Mouse (Mus musculus) heart, embryonic 12.5 days (tissue): ENCODE results near the gene Lyl1. TPM values are rescaled to one million over a fixed set of nuclear protein-coding genes. Genes with fewer than 3 reads are reported as not detected.

Experiments
- ATAC-seq: fragments of 200-750 bp; cut with Nextera tagmentation; 2 replicates; pipeline ENCODE4 v1.8.0; 2017; ENCODE audit warnings: moderate TSS enrichment, moderate library complexity; ENCODE audit not compliant: insufficient number of reproducible peaks, low FRiP score
- H3K27ac ChIP-seq: fragments of 300-500 bp; sonication (generic); 2 replicates; pipeline ENCODE4 v1.5.1; 2016; ENCODE audit warnings: mild to moderate bottlenecking, moderate library complexity; ENCODE audit not compliant: poor library complexity, severe bottlenecking
- H3K27me3 ChIP-seq: fragments of 300-500 bp; sonication (generic); replicated peaks from 2 replicates; pipeline ENCODE4 v1.6.1; 2016; ENCODE audit warnings: mild to moderate bottlenecking, moderate library complexity
- H3K36me3 ChIP-seq: fragments of 300-500 bp; sonication (generic); 2 replicates; pipeline ENCODE4 v1.6.1; 2016; ENCODE audit warnings: mild to moderate bottlenecking, moderate library complexity
- H3K4me1 ChIP-seq: fragments of 300-500 bp; sonication (generic); replicated peaks from 2 replicates; pipeline ENCODE4 v1.6.1; 2016; ENCODE audit warnings: mild to moderate bottlenecking
- H3K4me2 ChIP-seq: fragments of 300-500 bp; sonication (generic); 2 replicates; pipeline ENCODE4 v1.6.1; 2016; ENCODE audit warnings: mild to moderate bottlenecking, moderate library complexity
- H3K4me3 ChIP-seq: fragments of 300-500 bp; sonication (generic); 2 replicates; pipeline ENCODE4 v1.5.1; 2016; ENCODE audit warnings: mild to moderate bottlenecking
- H3K9ac ChIP-seq: fragments of 300-500 bp; sonication (generic); 2 replicates; pipeline ENCODE4 v1.6.1; 2016; ENCODE audit warnings: mild to moderate bottlenecking, moderate library complexity
- H3K9me3 ChIP-seq: fragments of 300-500 bp; sonication (generic); replicated peaks from 2 replicates; pipeline ENCODE4 v1.6.1; 2016; ENCODE audit warnings: mild to moderate bottlenecking, moderate library complexity
- WGBS: fragments of 180-500 bp; shearing (Covaris S2); methylation state at CpG from one replicate; pipeline ENCODE4 v1.1.7; 2016; 5-methylcytosine and 5-hydroxymethylcytosine counted together
- polyA plus RNA-seq: library from polyadenylated mRNA; unstranded; fragments of >200 nt; fragmentation: Nextera tagmentation; extraction: Ambion mirVana; gene quantifications from 2 replicates; pipeline ENCODE4 v1.2.1, GENCODE M21; 2016

Gene Lyl1
- polyA plus RNA-seq, 1 experiment from 2014 or later, result 19.7 TPM

- no peaks in the 10 kb centered on the region for H3K9me3 ChIP-seq
- H3K4me2 ChIP-seq, result peak overlapping the region; percentile 85
- peak overlapping the region; percentile 91 for H3K4me3 ChIP-seq
- H3K27ac ChIP-seq, result peak overlapping the region; percentile 98
- H3K27me3 ChIP-seq, result no peaks in the 10 kb centered on the region
- no peak for ATAC-seq
- H3K4me1 ChIP-seq, result peaks cover 47% of the 10 kb centered on the region
- H3K9ac ChIP-seq, result peak overlapping the region; percentile 97
- H3K36me3 ChIP-seq, result no peaks in the 10 kb centered on the region
- under 1% methylated on average over 20 of the region's 20 CpGs for WGBS
Measured at GRCm38 (mm10) chr8:84660819-84661457, 40.3 kb upstream of the Lyl1 start.

DNA sequence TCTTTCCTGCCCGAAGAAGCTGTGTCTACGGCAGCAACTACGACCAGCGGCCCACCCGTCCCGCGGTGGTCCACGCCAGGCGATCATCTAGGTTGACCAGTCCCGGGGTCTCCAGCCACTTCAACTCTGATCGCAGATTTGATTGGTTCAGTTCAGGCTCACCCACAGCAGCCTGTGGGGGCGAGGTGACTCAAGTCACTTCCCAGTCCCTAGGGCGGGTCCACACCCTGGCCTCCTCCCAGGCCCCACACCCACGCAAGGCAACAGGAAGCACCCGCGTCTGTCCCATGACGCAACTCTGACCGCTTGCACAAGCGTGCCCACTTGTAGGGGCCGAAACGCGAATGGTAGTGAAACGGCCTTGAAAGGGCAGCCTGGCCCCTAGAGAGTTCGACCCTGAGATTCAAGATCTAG lies 39.8 kb upstream of the Lyl1 start:
- H3K4me1 ChIP-seq, result peaks cover 45% of the 10 kb centered on the region
- ATAC-seq, result peak; percentile 61
- H3K4me3 ChIP-seq, result peak overlapping the region; percentile 91
- H3K36me3 ChIP-seq, result no peaks in the 10 kb centered on the region
- H3K27me3 ChIP-seq, result no peaks in the 10 kb centered on the region
- no peaks in the 10 kb centered on the region for H3K9me3 ChIP-seq
- WGBS, result under 1% methylated on average over 24 of the region's 24 CpGs
- peak overlapping the region; percentile 98 for H3K27ac ChIP-seq
- H3K9ac ChIP-seq, result peak overlapping the region; percentile 97
- peak overlapping the region; percentile 85 for H3K4me2 ChIP-seq

GRCm38 (mm10) chr8:84661961-84662571 lies 39.2 kb upstream of the Lyl1 start:
- Histone ChIP-seq H3K27ac (peak overlapping the region; percentile 98), H3K4me2 (peak overlapping the region; percentile 85), H3K36me3 (0 out of 2 replicates have a peak, but pooled peaks cover 2% of the 10 kb centered on the region), H3K27me3 (no peaks in the 10 kb centered on the region), H3K9ac (peak overlapping the region; percentile 97), H3K9me3 (no peaks in the 10 kb centered on the region), H3K4me3 (peak overlapping the region; percentile 91), H3K4me1 (peaks cover 39% of the 10 kb centered on the region)
- under 1% methylated on average over 61 of the region's 61 CpGs for WGBS
- ATAC-seq, result no peak

- peaks cover 33% of the 10 kb centered on the region for H3K4me1 ChIP-seq
- no peaks in the 10 kb centered on the region for H3K27me3 ChIP-seq
- H3K9ac ChIP-seq, result peak within 1 kb of the TSS; percentile 97
- H3K9me3 ChIP-seq, result no peaks in the 10 kb centered on the region
- H3K36me3 ChIP-seq, result 0 out of 2 replicates have a peak, but pooled peaks cover 3% of the 10 kb centered on the region
- peak within 1 kb of the TSS; percentile 98 for H3K27ac ChIP-seq
- under 1% methylated on average over 27 of the region's 27 CpGs for WGBS
- ATAC-seq, result peak; percentile 79
- H3K4me2 ChIP-seq, result peak within 1 kb of the TSS; percentile 85
- peak within 1 kb of the TSS; percentile 91 for H3K4me3 ChIP-seq
Measured at GRCm38 (mm10) chr8:84662581-84663065, 38.6 kb upstream of the Lyl1 start, which contains the start of gene Ier2. TSS of gene Ier2 (minus strand) at chr8:84662852.

GRCm38 (mm10) chr8:84663483-84664327 lies 37.6 kb upstream of the Lyl1 start:
- H3K36me3 ChIP-seq, result 0 out of 2 replicates have a peak, but pooled peaks cover 6% of the 10 kb centered on the region
- no peaks in the 10 kb centered on the region for H3K9me3 ChIP-seq
- H3K4me1 ChIP-seq, result peaks cover 29% of the 10 kb centered on the region
- peak overlapping the region; percentile 91 for H3K4me3 ChIP-seq
- peak; percentile 87 for ATAC-seq
- H3K9ac ChIP-seq, result peak overlapping the region; percentile 78
- H3K27me3 ChIP-seq, result no peaks in the 10 kb centered on the region
- WGBS, result 2% methylated on average over 43 of the region's 43 CpGs
- peak overlapping the region; percentile 98 for H3K27ac ChIP-seq
- peak overlapping the region; percentile 85 for H3K4me2 ChIP-seq

- peak; percentile 33; the same call in 1 of the 2 replicates for ATAC-seq
- Histone ChIP-seq H3K27me3 (no peaks in the 10 kb centered on the region), H3K4me1 (peaks cover 20% of the 10 kb centered on the region), H3K36me3 (peaks cover 11% of the 10 kb centered on the region; the same call in 1 of the 2 replicates), H3K4me2 (peak overlapping the region; percentile 85), H3K9me3 (no peaks in the 10 kb centered on the region), H3K4me3 (peak overlapping the region; percentile 91), H3K27ac (peak overlapping the region; percentile 98), H3K9ac (peak overlapping the region; percentile 78)
- WGBS, result under 1% methylated on average over 29 of the region's 29 CpGs
Measured at GRCm38 (mm10) chr8:84664566-84665384, 36.5 kb upstream of the Lyl1 start.

GRCm38 (mm10) chr8:84665385-84665893 lies 35.8 kb upstream of the Lyl1 start:
- H3K4me3 ChIP-seq, result peak overlapping the region; percentile 91
- ATAC-seq, result no peak
- WGBS, result 2% methylated on average over 14 of the region's 14 CpGs

GRCm38 (mm10) chr8:84668081-84668480 lies 33.2 kb upstream of the Lyl1 start:
- 73% methylated on average over 1 of the region's 1 CpGs for WGBS
- no peak overlapping the region for H3K4me3 ChIP-seq
- no peak overlapping the region for H3K27ac ChIP-seq
- H3K9me3 ChIP-seq, result no peaks in the 10 kb centered on the region
- no peaks in the 10 kb centered on the region for H3K27me3 ChIP-seq
- peaks cover 8% of the 10 kb centered on the region; the same call in 1 of the 2 replicates for H3K4me1 ChIP-seq
- H3K9ac ChIP-seq, result no peak overlapping the region
- peaks cover 43% of the 10 kb centered on the region for H3K36me3 ChIP-seq
- ATAC-seq, result no peak
- no peak overlapping the region for H3K4me2 ChIP-seq

More at GRCm38 (mm10) chr8:84665385-84665893, 35.8 kb upstream of the Lyl1 start:
- peaks cover 17% of the 10 kb centered on the region for H3K36me3 ChIP-seq
- peaks cover 14% of the 10 kb centered on the region; the same call in 1 of the 2 replicates for H3K4me1 ChIP-seq
- H3K27ac ChIP-seq, result peak overlapping the region; percentile 98
- H3K27me3 ChIP-seq, result no peaks in the 10 kb centered on the region
- peak overlapping the region; percentile 78 for H3K9ac ChIP-seq
- peak overlapping the region; percentile 85 for H3K4me2 ChIP-seq
- no peaks in the 10 kb centered on the region for H3K9me3 ChIP-seq

GRCm38 (mm10) chr8:84668731-84669485 lies 32.3 kb upstream of the Lyl1 start:
- 71% methylated on average over 6 of the region's 6 CpGs for WGBS
- no peak overlapping the region for H3K4me3 ChIP-seq
- H3K36me3 ChIP-seq, result peaks cover 51% of the 10 kb centered on the region
- H3K9ac ChIP-seq, result no peak overlapping the region
- H3K4me1 ChIP-seq, result peaks cover 8% of the 10 kb centered on the region; the same call in 1 of the 2 replicates
- H3K27ac ChIP-seq, result no peak overlapping the region
- H3K27me3 ChIP-seq, result no peaks in the 10 kb centered on the region
- H3K4me2 ChIP-seq, result no peak overlapping the region
- H3K9me3 ChIP-seq, result no peaks in the 10 kb centered on the region
- ATAC-seq, result no peak
